Mouse (Mus musculus) liver (tissue): ENCODE results near the gene Bpifa2.
"Not testable (repeated sequence)": the region's sequence is repeated elsewhere in the genome, so short reads cannot be mapped to it uniquely, and the experiment has no call there.

ENCODE experiments used
- DNase-seq: peaks from one replicate; pipeline ENCODE4 v3.0.0-alpha.2; 2020; ENCODE audit warnings: mixed read lengths

Bpifa2 gene

GRCm38 (mm10) chr2:154007965-154008364 is at the start of gene Bpifa2:
Gene Bpifa2 (plus strand): TSS chr2:154008265.
- no peak for DNase-seq

- DNase-seq, result no peak
Measured at GRCm38 (mm10) chr2:153962821-153963331, 45.2 kb upstream of the Bpifa2 start.

GRCm38 (mm10) chr2:153963334-153963733 is 44.7 kb upstream of the Bpifa2 start:
- no peak for DNase-seq

- DNase-seq, result no peak
Measured at GRCm38 (mm10) chr2:153970221-153970620, 37.8 kb upstream of the Bpifa2 start.

- no peak for DNase-seq
Measured at GRCm38 (mm10) chr2:153974582-153974981, 33.5 kb upstream of the Bpifa2 start, which contains the start of gene Bpifa6. Gene Bpifa6 (plus strand): TSS chr2:153974945.

GRCm38 (mm10) chr2:153995770-153996169 is 12.3 kb upstream of the Bpifa2 start:
- DNase-seq, result peak; percentile 71

GRCm38 (mm10) chr2:154000501-154000900 is 7.6 kb upstream of the Bpifa2 start:
- no peak for DNase-seq

- no peak for DNase-seq
Measured at GRCm38 (mm10) chr2:154001056-154001455, 7.0 kb upstream of the Bpifa2 start.

- no peak for DNase-seq
Measured at GRCm38 (mm10) chr2:154004456-154004855, 3.6 kb upstream of the Bpifa2 start.

GRCm38 (mm10) chr2:154005094-154005493 is 3.0 kb upstream of the Bpifa2 start:
- no peak for DNase-seq

- DNase-seq, result no peak
Measured at GRCm38 (mm10) chr2:154005734-154006133, 2.3 kb upstream of the Bpifa2 start.

GRCm38 (mm10) chr2:154006331-154006730 is 1.7 kb upstream of the Bpifa2 start:
- DNase-seq, result no peak

- DNase-seq, result no peak
Measured at GRCm38 (mm10) chr2:154007381-154007780, 684 bp upstream of the Bpifa2 start.

GRCm38 (mm10) chr2:154017990-154018389 is 9.9 kb downstream of the Bpifa2 start:
- DNase-seq, result no peak

- DNase-seq, result not testable (repeated sequence)
Measured at GRCm38 (mm10) chr2:154024676-154025075, 16.6 kb downstream of the Bpifa2 start.

GRCm38 (mm10) chr2:154038932-154039331 is 30.9 kb downstream of the Bpifa2 start:
- DNase-seq, result peak; percentile 7

GRCm38 (mm10) chr2:154044743-154045142 is 36.7 kb downstream of the Bpifa2 start:
- no peak for DNase-seq

GRCm38 (mm10) chr2:154058690-154059089 is 50.6 kb downstream of the Bpifa2 start:
- DNase-seq, result no peak
